Mouse (Mus musculus): ENCODE data around the gene Rnf157. TPM values are rescaled to one million over a fixed set of nuclear protein-coding genes. Genes with fewer than 3 reads are reported as not detected.
A peak's percentile ranks its signal among the peaks of the same experiment; 100 is the strongest.
"Not testable (repeated sequence)": the region's sequence is repeated elsewhere in the genome, so short reads cannot be mapped to it uniquely, and the experiment has no call there.

Rnf157 gene
- polyA plus RNA-seq, 1 experiment from 2014 or later: 8.6 TPM

DNA sequence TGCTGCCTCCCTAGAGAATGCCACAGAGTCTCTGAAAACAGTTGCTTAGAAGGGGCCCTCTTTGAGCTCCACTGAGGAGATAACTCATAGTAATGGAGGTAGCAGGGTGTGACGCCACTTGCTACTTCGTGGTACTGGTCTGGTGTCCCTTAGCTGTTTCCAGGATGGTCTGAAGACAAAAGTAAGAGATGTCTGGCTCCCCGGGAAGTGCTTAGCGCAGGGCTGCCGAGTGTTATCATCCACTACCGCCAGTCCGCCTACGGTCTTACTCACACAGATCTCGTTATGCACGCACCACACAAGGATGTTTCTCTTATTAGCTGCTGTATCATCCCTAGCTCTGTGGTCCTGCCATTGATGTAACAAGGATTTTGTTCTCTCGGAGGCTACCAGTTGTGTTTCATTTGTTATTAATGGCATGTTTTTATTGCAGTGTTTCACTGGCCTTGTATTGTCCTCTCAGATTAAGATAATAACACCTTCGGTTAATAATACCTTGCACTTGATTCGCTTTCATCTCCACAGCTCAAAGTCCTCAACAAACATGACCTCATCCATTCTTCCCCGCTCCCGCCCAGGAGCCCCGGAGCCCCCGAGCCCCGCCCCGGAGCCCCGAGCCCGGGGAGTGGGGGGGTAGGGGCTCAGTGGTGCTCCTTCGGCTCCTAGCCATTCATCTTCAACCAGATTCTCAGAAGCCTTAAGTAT lies 18.0 kb upstream of the Rnf157 start:
- Histone ChIP-seq H3K27ac (ENCODE audit: low read depth, low read length) (peak overlapping the region; percentile 19; the same call in 1 of the 2 replicates), H3K4me3 (ENCODE audit: low read depth, low read length) (no peak overlapping the region), H3K9ac (ENCODE audit: low read depth, low read length) (no peak overlapping the region), H3K4me1 (ENCODE audit: control insufficient read depth, insufficient read depth, low read length) (peaks cover 28% of the 10 kb centered on the region), H3K9me3 (replicated peaks; ENCODE audit: control insufficient read depth, low read length) (no peaks in the 10 kb centered on the region), H3K27me3 (ENCODE audit: control insufficient read depth, insufficient read depth, low read length) (no peaks in the 10 kb centered on the region), H3K36me3 (ENCODE audit: control insufficient read depth, insufficient read depth, low read length) (no peaks in the 10 kb centered on the region), H3K4me2 (peak overlapping the region; percentile 46)
- ATAC-seq (replicated peaks; ENCODE audit: insufficient number of reproducible peaks, low FRiP score, low TSS enrichment): no peak
- WGBS (ENCODE audit: insufficient replicate concordance): 25% methylated on average over 22 of the region's 22 CpGs

DNA sequence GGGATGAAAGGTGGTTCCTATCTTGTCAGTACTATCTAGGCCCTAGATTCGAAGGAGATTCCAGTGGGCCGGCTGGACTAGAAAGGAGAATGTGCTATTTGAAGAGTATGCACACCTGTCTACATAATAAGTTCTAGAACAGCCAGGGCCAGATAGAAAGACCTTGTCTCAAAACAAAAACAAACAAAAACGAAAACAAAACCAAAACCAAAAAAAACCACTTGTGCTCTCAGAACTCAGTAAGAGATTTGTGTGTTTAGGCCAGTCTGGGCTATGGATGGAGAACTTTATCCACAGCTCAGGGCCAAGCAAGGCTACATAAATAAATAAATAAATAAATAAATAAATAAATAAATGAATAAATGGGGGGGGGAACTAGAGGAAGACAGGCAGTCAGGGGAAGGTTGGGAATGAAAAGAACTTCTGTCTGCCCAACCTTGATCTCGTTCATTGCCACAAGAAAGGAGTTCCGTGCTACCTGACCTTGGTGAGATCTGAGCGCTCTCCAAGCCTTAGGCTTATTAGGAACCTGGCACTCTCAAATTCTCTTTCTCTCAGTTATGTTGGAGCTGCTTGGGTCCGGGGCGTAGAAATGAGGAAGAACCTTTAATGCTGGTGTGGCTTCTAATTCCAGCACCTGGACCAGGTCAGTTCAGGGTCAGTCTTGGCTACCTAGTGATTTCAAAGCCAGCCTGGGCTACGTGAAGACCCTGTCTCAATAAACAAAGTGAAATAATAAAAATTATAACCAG lies 17.2 kb upstream of the Rnf157 start:
- no peak overlapping the region for H3K4me3 ChIP-seq (ENCODE audit: low read depth, low read length)
- H3K27me3 ChIP-seq (ENCODE audit: control insufficient read depth, insufficient read depth, low read length): no peaks in the 10 kb centered on the region
- peak overlapping the region; percentile 46; the same call in 1 of the 2 replicates for H3K4me2 ChIP-seq
- no peaks in the 10 kb centered on the region for H3K9me3 ChIP-seq (replicated peaks; ENCODE audit: control insufficient read depth, low read length)
- no peak for ATAC-seq (replicated peaks; ENCODE audit: insufficient number of reproducible peaks, low FRiP score, low TSS enrichment)
- H3K4me1 ChIP-seq (ENCODE audit: control insufficient read depth, insufficient read depth, low read length): peaks cover 20% of the 10 kb centered on the region
- 78% methylated on average over 9 of the region's 9 CpGs for WGBS (ENCODE audit: insufficient replicate concordance)
- no peaks in the 10 kb centered on the region for H3K36me3 ChIP-seq (ENCODE audit: control insufficient read depth, insufficient read depth, low read length)
- H3K9ac ChIP-seq (ENCODE audit: low read depth, low read length): peak overlapping the region; percentile 17; the same call in 1 of the 2 replicates
- H3K27ac ChIP-seq (ENCODE audit: low read depth, low read length): no peak overlapping the region

DNA sequence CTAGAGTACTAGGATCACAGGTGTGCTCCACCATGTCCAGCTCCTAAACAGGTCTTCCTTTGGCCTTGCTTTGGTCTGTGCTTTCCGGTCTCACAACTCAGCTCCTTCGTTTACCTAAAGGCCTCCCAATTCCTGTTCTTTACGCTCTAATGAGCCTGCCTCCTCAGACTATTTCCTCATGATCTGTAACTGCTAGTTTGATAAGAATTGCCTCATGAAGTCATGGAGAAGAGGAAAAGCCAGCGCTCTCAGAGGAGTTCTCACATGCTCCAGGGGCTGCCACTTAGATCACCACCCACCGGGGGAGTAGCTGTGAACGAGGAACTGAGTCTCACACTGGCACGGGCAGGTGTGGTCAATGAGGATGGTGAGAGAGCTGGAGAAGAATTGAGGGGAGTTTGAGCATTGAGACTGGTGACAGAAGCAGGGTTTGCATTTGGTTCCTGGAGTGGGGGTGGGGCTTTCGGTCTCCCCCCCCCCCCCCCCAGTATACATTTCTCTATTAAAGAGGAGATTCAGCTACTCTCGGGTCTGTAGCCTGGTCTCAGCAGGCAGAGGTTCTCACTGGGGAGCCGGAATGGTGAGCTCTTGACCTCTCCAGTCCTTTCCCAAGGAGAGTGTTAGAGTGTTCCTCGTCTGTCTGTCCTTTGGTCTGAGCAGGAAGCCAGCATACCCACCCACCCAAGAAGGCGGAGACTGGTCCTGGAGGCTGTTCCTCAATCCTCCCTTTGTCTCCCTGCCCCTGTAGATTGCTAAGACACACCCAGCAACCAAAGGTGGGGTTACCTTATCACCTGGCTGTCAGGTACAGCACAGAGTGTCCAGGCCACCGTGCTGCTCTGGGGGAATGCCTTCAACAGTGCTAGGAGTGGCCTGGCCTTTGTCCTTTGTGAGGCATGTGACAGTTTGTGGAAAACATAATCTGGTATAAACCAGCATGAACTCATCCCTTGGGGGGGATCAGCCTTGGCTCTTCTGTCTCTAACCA lies 16.3 kb upstream of the Rnf157 start:
- no peak for ATAC-seq (replicated peaks; ENCODE audit: insufficient number of reproducible peaks, low FRiP score, low TSS enrichment)
- Histone ChIP-seq H3K4me1 (ENCODE audit: control insufficient read depth, insufficient read depth, low read length) (peaks cover 20% of the 10 kb centered on the region), H3K9me3 (replicated peaks; ENCODE audit: control insufficient read depth, low read length) (no peaks in the 10 kb centered on the region), H3K36me3 (ENCODE audit: control insufficient read depth, insufficient read depth, low read length) (no peaks in the 10 kb centered on the region), H3K4me2 (peak overlapping the region; percentile 3; the same call in 1 of the 2 replicates), H3K9ac (ENCODE audit: low read depth, low read length) (peak overlapping the region; percentile 17; the same call in 1 of the 2 replicates), H3K27me3 (ENCODE audit: control insufficient read depth, insufficient read depth, low read length) (no peaks in the 10 kb centered on the region), H3K4me3 (ENCODE audit: low read depth, low read length) (no peak overlapping the region), H3K27ac (ENCODE audit: low read depth, low read length) (no peak overlapping the region)
- WGBS (ENCODE audit: insufficient replicate concordance): 35% methylated on average over 13 of the region's 13 CpGs

DNA sequence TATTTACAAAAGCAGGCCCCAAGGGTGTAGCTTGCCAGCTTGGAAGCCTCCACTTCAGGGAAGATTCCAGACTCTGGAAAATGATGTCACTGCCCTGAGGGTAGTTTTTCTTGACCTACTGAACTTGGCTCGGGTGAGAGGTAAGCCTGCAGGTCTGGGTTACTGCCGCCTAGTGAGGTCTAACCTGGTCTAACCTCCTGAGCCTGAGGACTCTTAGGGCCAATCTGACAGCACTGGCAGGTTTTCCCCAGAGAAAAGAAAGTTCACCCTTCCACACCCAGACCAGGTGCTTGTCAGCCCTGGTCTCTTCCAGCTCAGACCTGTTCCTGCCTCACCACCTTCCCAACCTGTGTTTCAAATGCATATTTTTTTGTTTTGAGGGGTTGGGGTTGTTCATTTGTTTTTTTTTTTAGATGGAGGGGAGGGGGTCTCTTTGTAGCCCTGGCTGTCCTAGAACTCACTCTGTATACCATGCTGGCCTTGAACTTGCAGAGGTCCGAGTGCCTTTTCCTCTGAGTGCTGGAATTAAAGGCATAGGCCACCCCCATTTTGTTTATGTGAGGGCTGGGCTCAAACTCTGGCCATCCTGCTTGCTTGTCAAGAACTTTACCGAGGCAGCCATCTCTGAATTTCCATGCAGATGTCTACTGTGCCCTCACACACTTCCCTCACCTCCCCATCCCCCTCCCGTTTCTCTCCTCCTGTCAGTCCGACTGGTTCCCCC lies 14.2 kb upstream of the Rnf157 start:
- WGBS (ENCODE audit: insufficient replicate concordance): 69% methylated on average over 6 of the region's 6 CpGs
- Histone ChIP-seq H3K9ac (ENCODE audit: low read depth, low read length) (no peak overlapping the region), H3K36me3 (ENCODE audit: control insufficient read depth, insufficient read depth, low read length) (no peaks in the 10 kb centered on the region)

DNA sequence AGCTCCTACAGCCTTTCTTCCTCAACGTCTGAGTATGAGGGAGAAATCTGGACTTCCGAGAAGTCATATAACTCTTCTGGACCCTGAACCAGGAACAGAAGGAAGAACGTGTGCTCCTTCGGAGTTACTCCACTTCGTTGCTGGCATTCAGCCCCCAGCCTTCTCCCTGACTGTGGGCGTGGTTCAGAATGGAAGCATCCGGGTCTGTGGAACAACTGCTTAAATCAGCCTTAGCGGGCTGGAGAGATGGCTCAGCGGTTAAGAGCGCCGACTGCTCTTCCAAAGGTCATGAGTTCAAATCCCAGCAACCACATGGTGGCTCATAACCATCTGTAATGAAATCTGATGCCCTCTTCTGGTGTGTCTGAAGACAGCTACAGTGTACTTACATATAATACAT lies 13.5 kb upstream of the Rnf157 start:
- not testable (repeated sequence) for H3K9ac ChIP-seq (ENCODE audit: low read depth, low read length); H3K4me2 ChIP-seq; H3K27ac ChIP-seq (ENCODE audit: low read depth, low read length); H3K4me3 ChIP-seq (ENCODE audit: low read depth, low read length); H3K9me3 ChIP-seq (replicated peaks; ENCODE audit: control insufficient read depth, low read length); ATAC-seq (replicated peaks; ENCODE audit: insufficient number of reproducible peaks, low FRiP score, low TSS enrichment); H3K36me3 ChIP-seq (ENCODE audit: control insufficient read depth, insufficient read depth, low read length); H3K27me3 ChIP-seq (ENCODE audit: control insufficient read depth, insufficient read depth, low read length)
- H3K4me1 ChIP-seq (ENCODE audit: control insufficient read depth, insufficient read depth, low read length): peaks cover 20% of the 10 kb centered on the region
- 86% methylated on average over 11 of the region's 11 CpGs for WGBS (ENCODE audit: insufficient replicate concordance)

More for the DNA sequence above, 14.2 kb upstream of the Rnf157 start:
- Histone ChIP-seq H3K4me1 (ENCODE audit: control insufficient read depth, insufficient read depth, low read length) (peaks cover 20% of the 10 kb centered on the region), H3K27me3 (ENCODE audit: control insufficient read depth, insufficient read depth, low read length) (no peaks in the 10 kb centered on the region), H3K4me3 (ENCODE audit: low read depth, low read length) (no peak overlapping the region), H3K9me3 (replicated peaks; ENCODE audit: control insufficient read depth, low read length) (no peaks in the 10 kb centered on the region), H3K27ac (ENCODE audit: low read depth, low read length) (no peak overlapping the region), H3K4me2 (no peak overlapping the region)
- ATAC-seq (replicated peaks; ENCODE audit: insufficient number of reproducible peaks, low FRiP score, low TSS enrichment): no peak

- no peak overlapping the region for H3K9ac ChIP-seq (ENCODE audit: low read depth, low read length)
- ATAC-seq (replicated peaks; ENCODE audit: insufficient number of reproducible peaks, low FRiP score, low TSS enrichment): no peak
- WGBS (ENCODE audit: insufficient replicate concordance): 33% methylated on average over 8 of the region's 8 CpGs
- no peaks in the 10 kb centered on the region for H3K36me3 ChIP-seq (ENCODE audit: control insufficient read depth, insufficient read depth, low read length)
- no peak overlapping the region for H3K4me3 ChIP-seq (ENCODE audit: low read depth, low read length)
- H3K9me3 ChIP-seq (replicated peaks; ENCODE audit: control insufficient read depth, low read length): no peaks in the 10 kb centered on the region
- peaks cover 10% of the 10 kb centered on the region for H3K4me1 ChIP-seq (ENCODE audit: control insufficient read depth, insufficient read depth, low read length)
- H3K27ac ChIP-seq (ENCODE audit: low read depth, low read length): 0 out of 2 replicates have a peak overlapping the region, but pooled peaks have one; percentile 32
- H3K27me3 ChIP-seq (ENCODE audit: control insufficient read depth, insufficient read depth, low read length): no peaks in the 10 kb centered on the region
- no peak overlapping the region for H3K4me2 ChIP-seq
Measured at GRCm38 (mm10) chr11:116424621-116425407, 12.0 kb upstream of the Rnf157 start.

- Histone ChIP-seq H3K36me3 (ENCODE audit: control insufficient read depth, insufficient read depth, low read length) (no peaks in the 10 kb centered on the region), H3K4me3 (ENCODE audit: low read depth, low read length) (no peak overlapping the region), H3K9me3 (replicated peaks; ENCODE audit: control insufficient read depth, low read length) (no peaks in the 10 kb centered on the region), H3K4me1 (ENCODE audit: control insufficient read depth, insufficient read depth, low read length) (peaks cover 2% of the 10 kb centered on the region), H3K27ac (ENCODE audit: low read depth, low read length) (0 out of 2 replicates have a peak overlapping the region, but pooled peaks have one; percentile 32), H3K27me3 (ENCODE audit: control insufficient read depth, insufficient read depth, low read length) (no peaks in the 10 kb centered on the region), H3K4me2 (no peak overlapping the region), H3K9ac (ENCODE audit: low read depth, low read length) (no peak overlapping the region)
- ATAC-seq (replicated peaks; ENCODE audit: insufficient number of reproducible peaks, low FRiP score, low TSS enrichment): no peak
- 66% methylated on average over 10 of the region's 10 CpGs for WGBS (ENCODE audit: insufficient replicate concordance)
Measured at GRCm38 (mm10) chr11:116423782-116424620, 11.2 kb upstream of the Rnf157 start.
